Mouse (Mus musculus) inflammation-experienced regulatory T-cells (primary cell): ENCODE measurements around the gene Lct. TPM values are rescaled to one million over a fixed set of nuclear protein-coding genes. Genes with fewer than 3 reads are reported as not detected.

Experiments used
- polyA plus RNA-seq, 2 experiments: library from polyadenylated mRNA; unstranded; fragments of 100-300 nt; shearing (Covaris generic); gene quantifications; one replicate each; pipeline ENCODE4 v1.2.1; 2017

Gene Lct
- polyA plus RNA-seq: under 1 TPM; 0.05 to 0.27 TPM

DNA sequence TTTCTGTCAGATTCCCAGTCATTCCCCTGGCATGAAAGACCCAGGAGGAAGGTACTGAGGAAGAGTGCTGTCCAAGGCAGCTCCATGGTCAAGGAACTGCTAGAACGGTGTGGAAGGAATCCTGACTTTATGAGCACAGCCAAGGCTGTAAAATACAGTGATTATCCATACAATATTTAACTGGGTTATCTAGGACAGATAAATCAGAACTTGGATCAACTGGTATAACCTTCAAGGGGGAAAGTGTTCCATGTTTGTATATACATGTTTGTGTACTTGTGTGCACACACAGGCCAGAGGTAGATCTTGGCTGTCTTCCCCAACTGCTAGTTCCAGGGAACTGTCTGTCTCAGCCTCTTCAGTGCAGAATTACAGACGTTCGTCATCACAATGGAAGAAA lies at the start of gene Lct:
Gene Lct (minus strand): TSS at position 101 of the 400 bp plus-strand sequence.

GRCm38 (mm10) chr1:128359554-128360376 lies 31.6 kb upstream of the Lct start, which contains the start of gene Mcm6:
Mcm6 (minus strand) TSS chr1:128359664.

GRCm38 (mm10) chr1:128243627-128243995 lies 84.5 kb downstream of the Lct start, which contains the start of gene Ubxn4:
Ubxn4 (plus strand) TSS chr1:128243964.

Other genes starting within 250 kb of the Lct start
- gene Zranb3, start 225.3 kb downstream of the Lct start, polyA plus RNA-seq: 1 to 10 TPM in 1 of 2 experiments, under 1 TPM in 1; 0.45 to 1.3 TPM
- 10 to 100 TPM; 51.5 to 56.0 TPM for gene R3hdm1, start 225.0 kb downstream of the Lct start, polyA plus RNA-seq
- 100 to 1,000 TPM; 106 to 123 TPM for gene Ubxn4, start 84.4 kb downstream of the Lct start, polyA plus RNA-seq
- gene Mcm6, start 31.3 kb upstream of the Lct start, polyA plus RNA-seq: 100 to 1,000 TPM; 135 to 172 TPM
- gene Dars, start 89.0 kb upstream of the Lct start, polyA plus RNA-seq: 100 to 1,000 TPM; 171 to 179 TPM